ENCODE assay signal across 10 mouse cellular contexts in the genomic region with DNA sequence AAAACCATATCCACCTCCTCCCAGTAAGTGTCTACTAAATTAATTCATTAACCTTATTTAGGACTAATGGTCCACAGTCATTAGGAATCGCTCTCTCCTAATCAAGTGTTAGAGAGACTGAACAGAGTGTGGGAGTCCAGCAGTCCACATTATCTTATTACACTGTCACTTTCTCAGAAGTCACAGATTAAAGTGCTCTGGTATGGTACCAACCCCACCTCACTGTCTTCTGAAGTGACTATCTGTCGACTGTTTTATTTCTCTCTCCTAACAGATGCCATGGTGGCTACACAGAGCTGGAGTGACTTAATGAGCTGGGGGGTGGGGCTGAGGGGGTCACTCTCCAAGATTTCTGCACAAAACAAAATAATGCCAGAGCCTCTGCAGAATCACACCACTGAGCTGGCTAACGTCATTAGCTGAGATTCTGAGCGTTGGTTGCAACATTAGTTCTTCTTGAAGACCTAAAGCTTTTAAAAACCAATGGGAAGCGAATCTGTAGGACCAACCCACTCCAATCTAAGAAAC. TPM values are rescaled to one million over a fixed set of nuclear protein-coding genes. Genes with fewer than 3 reads are reported as not detected.
DNase-seq lines count a peak whose midpoint lies in the region; ATAC-seq and TF ChIP-seq lines count a peak whose summit lies in the region.
"Had no signal": no experiment of that assay in that cellular context is flagged by ENCODE, and none has a peak within 500 bp of the region (broad histone marks: within the 10 kb centered on the region; RNA-seq: fewer than 3 reads in every experiment).

No protein-coding gene starts in this region.

- H3K4me2 ChIP-seq in heart, embryonic 12.5 days = peak overlapping the region; percentile 83
- peak overlapping the region; percentile 87 for H3K4me2 ChIP-seq in heart, postnatal 0 days (ENCODE audit: low read depth, low read length)

- no peak for TF ChIP-seq CTCF in bone marrow macrophage, adult 2 months (IDR thresholded peaks at IDR 0.05; ENCODE audit: low read depth, low read length)
- no peak for TF ChIP-seq CTCF in heart, postnatal 0 days (IDR thresholded peaks at IDR 0.05; ENCODE audit: low read depth)

- H3K4me3 ChIP-seq in heart, embryonic 12.5 days = peak overlapping the region; percentile 83
- 0 out of 2 replicates have a peak overlapping the region, but pooled peaks have one; percentile 14 for H3K4me3 ChIP-seq in bone marrow macrophage, adult 2 months (ENCODE audit: insufficient read depth, low read length)
- peak overlapping the region; percentile 96 for H3K4me3 ChIP-seq in heart, postnatal 0 days (ENCODE audit: low read depth, low read length)
- peak overlapping the region; percentile 88 for H3K4me3 ChIP-seq in macrophage (ENCODE audit: inconsistent target)

- H3K79me2 ChIP-seq in macrophage (ENCODE audit: inconsistent target) = peaks cover 74% of the 10 kb centered on the region

- TF ChIP-seq EP300 in heart, postnatal 0 days (IDR thresholded peaks at IDR 0.05; ENCODE audit: low read depth) = no peak

- H3K27ac ChIP-seq in heart, embryonic 12.5 days (ENCODE audit: poor library complexity, severe bottlenecking) = peak overlapping the region; percentile 97
- H3K27ac ChIP-seq in bone marrow macrophage, adult 2 months (ENCODE audit: insufficient read depth, low read depth, low read length) = no peak overlapping the region
- H3K27ac ChIP-seq in heart, postnatal 0 days (ENCODE audit: low read depth) = peak overlapping the region; percentile 97
- peak overlapping the region; percentile 99 for H3K27ac ChIP-seq in macrophage

- ATAC-seq in heart, embryonic 12.5 days (ENCODE audit: insufficient number of reproducible peaks, low FRiP score) = no peak
- ATAC-seq in heart, postnatal 0 days (ENCODE audit: insufficient read depth, low read depth) = no peak
- no peak for ATAC-seq in activated CD4-positive, CD25-positive, alpha-beta regulatory T cell, adult 4 months
- no peak for ATAC-seq in monocyte, adult 5-6 weeks (replicated peaks; ENCODE audit: insufficient number of reproducible peaks, low FRiP score, low TSS enrichment, poor library complexity, severe bottlenecking)
- ATAC-seq: CD4-positive, CD25-positive, alpha-beta regulatory T cell, adult 4 months; inflammation-experienced regulatory T-cells, adult 6 months had no signal

- H3K4me1 ChIP-seq in heart, embryonic 12.5 days (replicated peaks) = peaks cover 44% of the 10 kb centered on the region
- H3K4me1 ChIP-seq in bone marrow macrophage, adult 2 months (ENCODE audit: control insufficient read depth, insufficient read depth, low read length) = peaks cover 16% of the 10 kb centered on the region
- peaks cover 27% of the 10 kb centered on the region for H3K4me1 ChIP-seq in heart, postnatal 0 days (ENCODE audit: control insufficient read depth, insufficient read depth)

- DNase-seq in heart, postnatal 14 days = no peak
- no peak for DNase-seq in heart, postnatal 0 days (ENCODE audit: low spot score)
- DNase-seq in thymus, postnatal 14 days = no peak

- peak overlapping the region; percentile 71 for H3K9ac ChIP-seq in heart, embryonic 12.5 days
- H3K9ac ChIP-seq in heart, postnatal 0 days (replicated peaks; ENCODE audit: low read depth, low read length) = peak overlapping the region; percentile 95

- H3K9me3 ChIP-seq in heart, embryonic 12.5 days (replicated peaks) = no peaks in the 10 kb centered on the region
- H3K9me3 ChIP-seq in heart, postnatal 0 days (replicated peaks; ENCODE audit: control insufficient read depth, low read length) = no peaks in the 10 kb centered on the region

- H3K27me3 ChIP-seq in heart, embryonic 12.5 days (replicated peaks) = no peaks in the 10 kb centered on the region
- no peaks in the 10 kb centered on the region for H3K27me3 ChIP-seq in heart, postnatal 0 days (ENCODE audit: control insufficient read depth, insufficient read depth, low read length)

- H3K36me3 ChIP-seq in heart, embryonic 12.5 days = peaks cover 21% of the 10 kb centered on the region
- H3K36me3 ChIP-seq in heart, postnatal 0 days (replicated peaks; ENCODE audit: control insufficient read depth, insufficient read depth, low read length) = peaks cover 17% of the 10 kb centered on the region
- H3K36me3 ChIP-seq in macrophage (ENCODE audit: inconsistent target) = peaks cover 20% of the 10 kb centered on the region; the same call in 1 of the 2 replicates

- no peak for TF ChIP-seq POLR2A in bone marrow macrophage, adult 2 months (IDR thresholded peaks at IDR 0.05; ENCODE audit: borderline replicate concordance, low read depth, low read length)

- 10% methylated on average over 5 of the region's 5 CpGs for WGBS in heart, embryonic 12.5 days
- 3% methylated on average over 5 of the region's 5 CpGs for WGBS in heart, postnatal 0 days
- 67% methylated on average over 5 of the region's 5 CpGs for WGBS in macrophage (ENCODE audit: missing documents)

- intact Hi-C loops in heart, postnatal 14 days (cut with DNase I) = loop anchor here (2.0 to 5.0 kb wide), 2 partner anchors 76 to 1171 kb away; no protein-coding TSS in a partner anchor

RNA-seq across cellular contexts. Expression of a gene that starts 3.0 kb away (rescaled TPM):
- polyA plus RNA-seq in heart, embryonic 12.5 days (2016; fragmentation: Nextera tagmentation; extraction: Ambion mirVana) = 135 and 138 TPM in 2 replicates
- 100 to 1,000 TPM; 128 to 131 TPM for total RNA-seq in heart, postnatal 14 days (2021)
- polyA plus RNA-seq in bone marrow macrophage, adult 2 months (2012; ENCODE audit: insufficient read depth, insufficient read length, missing spikeins) = 90.2 and 117 TPM in 2 replicates
- total RNA-seq in heart, postnatal 0 days (2014; rRNA removed; ENCODE audit: low replicate concordance) = 122 and 126 TPM in 2 replicates
- 90.5 TPM in 2 replicates for polyA plus RNA-seq in heart, postnatal 0 days (2015; fragmentation: Nextera tagmentation; extraction: Ambion mirVana)
- 100 to 1,000 TPM in 23 of 26 experiments, 10 to 100 TPM in 3; 76.0 to 810 (median 421) TPM for total RNA-seq in macrophage (2018; cell fraction: chromatin; rRNA removed)
- 100 to 1,000 TPM; 108 to 542 (median 268) TPM for total RNA-seq in macrophage (2018; cell fraction: cytosol; rRNA removed)
- total RNA-seq in macrophage (2018; cell fraction: nucleus; rRNA removed) = 100 to 1,000 TPM; 119 to 954 (median 432) TPM
- polyA plus RNA-seq in macrophage (2018) = 277 to 373 TPM (median 350 TPM) in 3 replicates
- polyA plus RNA-seq in activated CD4-positive, CD25-positive, alpha-beta regulatory T cell, adult 4 months (2017; shearing (Covaris generic)) = 100 to 1,000 TPM; 209 to 238 TPM
- total RNA-seq in monocyte, adult 5-6 weeks (2017) = 25.1 to 30.3 TPM (median 28.9 TPM) in 3 replicates

Comparison
In these comparisons a context has a peak if more than half of its experiments do, and no peak if none do; other contexts are left out.
1. H3K4me3 ChIP-seq: peak in every context shown above with its lines; median percentile 96 in heart, postnatal 0 days; 88 in macrophage; 83 in heart, embryonic 12.5 days; 14 in bone marrow macrophage, adult 2 months.